Mouse (Mus musculus) cerebellum, adult 9-11 months (tissue): ENCODE measurements at regions not wholly inside any gene's neighbourhood (a gene's known extent, or its start where the extent isn't known, plus 50 kb on each side); places are given as distances from the start of the nearest gene placed in this dataset.
"Not testable (repeated sequence)": the region's sequence is repeated elsewhere in the genome, so short reads cannot be mapped to it uniquely, and the experiment has no call there.

Source experiments
- DNase-seq: peaks from one replicate; pipeline ENCODE4 v3.0.0; 2022

- no peak for DNase-seq
Measured at GRCm38 (mm10) chr4:21464456-21464855, 221.3 kb downstream of the Prdm13 start.

- DNase-seq, result no peak
Measured at GRCm38 (mm10) chr4:21441274-21441673, 244.5 kb downstream of the Prdm13 start.

GRCm38 (mm10) chr4:21436710-21437109, 249.1 kb downstream of the Prdm13 start:
- no peak for DNase-seq

- no peak for DNase-seq
Measured at GRCm38 (mm10) chr4:21407850-21408249, 277.9 kb downstream of the Prdm13 start.

- DNase-seq, result no peak
Measured at GRCm38 (mm10) chr4:21369314-21369713, 316.4 kb downstream of the Prdm13 start.

GRCm38 (mm10) chr4:21368234-21369021, 317.3 kb downstream of the Prdm13 start:
- DNase-seq, result no peak

- DNase-seq, result no peak
Measured at GRCm38 (mm10) chr4:21321769-21322168, 364.0 kb downstream of the Prdm13 start.

- not testable (repeated sequence) for DNase-seq
Measured at GRCm38 (mm10) chr4:21309239-21309638, 376.5 kb downstream of the Prdm13 start.

- DNase-seq, result no peak
Measured at GRCm38 (mm10) chr4:21307476-21308011, 378.2 kb downstream of the Prdm13 start.

GRCm38 (mm10) chr4:21300141-21300540, 385.6 kb downstream of the Prdm13 start:
- DNase-seq, result no peak

GRCm38 (mm10) chr4:21267302-21267701, 418.5 kb downstream of the Prdm13 start:
- DNase-seq, result no peak

- DNase-seq, result no peak
Measured at GRCm38 (mm10) chr4:21266886-21267285, 418.9 kb downstream of the Prdm13 start.

GRCm38 (mm10) chr4:21250396-21250795, 435.4 kb downstream of the Prdm13 start:
- DNase-seq, result no peak

GRCm38 (mm10) chr4:21222631-21223030, 463.1 kb downstream of the Prdm13 start:
- peak; percentile 1 for DNase-seq

GRCm38 (mm10) chr4:21207617-21208016, 478.1 kb downstream of the Prdm13 start:
- no peak for DNase-seq

- no peak for DNase-seq
Measured at GRCm38 (mm10) chr4:21195620-21196019, 490.1 kb downstream of the Prdm13 start.

GRCm38 (mm10) chr4:21173789-21174188, 512.0 kb downstream of the Prdm13 start:
- DNase-seq, result no peak

- no peak for DNase-seq
Measured at GRCm38 (mm10) chr4:21173019-21173418, 512.7 kb downstream of the Prdm13 start.

GRCm38 (mm10) chr4:21170734-21171133, 515.0 kb downstream of the Prdm13 start:
- no peak for DNase-seq

- no peak for DNase-seq
Measured at GRCm38 (mm10) chr4:21162124-21162523, 523.6 kb downstream of the Prdm13 start.

GRCm38 (mm10) chr4:21125892-21126291, 559.9 kb downstream of the Prdm13 start:
- DNase-seq, result no peak

- DNase-seq, result no peak
Measured at GRCm38 (mm10) chr4:21095741-21096140, 590.0 kb downstream of the Prdm13 start.

- no peak for DNase-seq
Measured at GRCm38 (mm10) chr4:21070198-21070785, 615.5 kb downstream of the Prdm13 start.
